Mouse (Mus musculus): ENCODE results near the gene Zfp574.
A peak's percentile ranks its signal among the peaks of the same experiment; 100 is the strongest.

The Zfp574 gene

DNA sequence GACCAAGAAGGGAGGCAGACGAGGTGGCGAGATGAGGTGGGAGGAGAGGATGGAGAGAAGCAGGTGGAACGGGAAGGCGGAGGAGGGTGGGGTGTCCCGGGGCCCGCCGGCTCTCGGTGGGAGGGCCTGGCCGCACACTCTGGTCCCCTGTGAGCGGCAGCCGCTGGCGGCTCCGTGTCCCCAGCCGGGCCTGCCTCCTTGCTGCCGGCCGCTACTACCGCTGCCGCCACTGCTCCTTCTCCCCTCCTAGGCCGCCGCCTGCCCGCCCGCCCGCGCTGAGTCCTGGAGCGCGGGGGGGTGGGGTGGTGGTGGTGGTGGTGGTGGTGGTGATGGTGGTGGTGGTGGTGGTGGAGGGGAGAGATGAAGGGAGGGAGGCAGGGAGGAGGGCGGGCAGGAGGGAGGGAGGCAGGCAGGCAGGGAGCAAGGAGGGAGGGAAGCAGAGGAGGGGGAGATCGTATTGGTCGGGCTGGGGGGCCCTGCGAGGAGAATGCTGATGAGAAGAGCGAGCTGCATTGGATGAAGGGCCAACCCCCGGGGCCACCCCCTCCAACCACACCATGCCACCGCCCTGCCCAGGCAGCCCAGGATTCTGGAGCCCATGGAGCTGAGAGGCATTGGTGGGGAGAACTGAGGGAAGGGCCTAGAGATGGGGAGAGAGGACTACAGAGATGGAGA is 486 bp downstream of the Zfp574 start:
- peak; percentile 60 for DNase-seq (ENCODE audit: extremely low spot score, low spot score)

DNA sequence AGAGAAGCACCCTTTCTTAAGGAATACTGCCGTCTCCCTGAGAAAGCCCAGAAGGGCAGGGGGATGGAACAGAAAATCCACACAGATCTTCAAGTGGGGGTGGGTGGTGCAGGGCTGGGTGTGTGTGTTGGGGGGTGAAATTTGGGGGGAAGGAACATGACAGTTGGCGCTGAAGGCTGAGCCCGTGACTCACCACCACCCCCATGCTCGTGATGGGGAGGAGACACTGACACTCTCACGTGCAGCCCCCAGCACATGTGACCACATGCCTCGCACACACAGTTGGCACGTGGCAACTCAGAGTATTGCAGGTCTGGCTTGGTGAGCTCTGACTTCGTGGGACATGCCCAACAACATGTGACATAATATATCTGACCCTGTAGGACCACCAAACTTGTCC is 1.6 kb downstream of the Zfp574 start:
- DNase-seq (ENCODE audit: extremely low spot score, low spot score): no peak

DNA sequence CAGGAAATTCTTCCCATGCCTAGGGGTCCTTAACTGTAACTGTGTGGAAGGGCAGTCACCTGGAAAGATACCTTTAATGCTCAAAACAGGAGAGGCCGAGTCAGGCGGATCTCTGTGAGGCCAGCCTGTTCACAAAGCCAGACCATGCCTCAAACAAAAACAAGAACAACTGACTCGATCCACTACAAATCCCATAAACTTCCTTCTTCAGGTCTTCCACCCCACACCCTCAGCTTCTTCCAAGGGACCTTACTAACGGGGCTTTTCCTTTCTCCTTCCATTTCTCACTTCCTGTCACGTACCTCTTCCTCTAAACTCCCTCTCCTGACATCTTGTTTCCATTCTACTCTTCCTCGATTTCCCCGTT is 3.9 kb downstream of the Zfp574 start:
- DNase-seq (ENCODE audit: extremely low spot score, low spot score): no peak

DNA sequence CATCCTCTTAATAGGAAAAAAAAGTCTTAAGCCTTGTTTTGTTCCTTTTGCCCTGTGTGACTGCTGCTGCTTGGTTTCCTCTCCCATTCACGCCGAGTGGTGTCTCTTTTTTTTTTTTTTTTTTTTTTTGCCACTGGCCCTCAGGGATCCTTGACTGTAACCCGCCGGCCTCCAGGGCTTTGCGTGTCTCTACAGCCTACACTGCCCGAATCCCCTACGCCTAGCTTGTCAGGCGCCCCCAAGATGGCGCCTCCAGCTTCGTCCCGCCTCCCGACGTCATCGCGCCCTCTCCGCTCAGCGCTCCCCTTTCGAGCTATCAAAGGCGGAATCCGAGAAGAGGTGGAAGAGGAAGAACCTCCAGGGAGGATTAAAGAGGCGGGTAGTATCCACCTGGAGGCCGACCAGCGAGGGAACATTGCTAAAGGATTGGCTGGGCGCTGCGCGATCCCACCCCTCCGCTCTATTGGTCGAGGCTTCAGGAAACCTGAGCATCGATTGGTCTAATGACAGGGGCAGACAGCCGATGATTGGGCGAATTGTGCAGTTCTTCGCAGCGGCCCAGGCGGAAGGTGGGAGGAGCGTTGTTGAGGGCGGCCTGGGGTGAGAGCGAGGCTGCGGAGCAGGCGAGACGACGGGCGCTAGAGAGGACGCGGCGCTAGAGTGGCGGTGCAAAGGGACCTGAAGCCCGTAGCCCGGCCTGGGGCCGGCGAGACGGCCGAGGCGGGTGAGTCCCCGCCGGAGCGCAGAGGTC is 4.5 kb downstream of the Zfp574 start:
- peak; percentile 95 for DNase-seq (ENCODE audit: extremely low spot score, low spot score)

DNA sequence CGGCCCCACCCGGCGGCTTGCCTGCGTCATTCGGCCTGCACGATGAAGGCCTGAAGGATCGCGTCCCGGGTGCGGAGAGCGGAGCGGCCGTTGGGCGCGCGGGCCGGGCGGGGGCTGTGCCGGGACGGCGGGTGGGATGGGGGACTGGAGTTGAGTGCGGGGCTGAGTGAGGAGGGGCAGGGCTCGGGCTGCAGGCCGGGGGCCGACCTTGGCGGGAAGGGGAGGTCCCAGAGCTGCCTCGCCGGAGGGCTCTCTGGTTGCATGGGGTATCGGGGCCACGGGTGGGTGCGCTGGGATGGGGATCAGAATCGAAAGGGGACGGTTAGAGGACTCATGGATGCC is 5.0 kb downstream of the Zfp574 start:
- no peak for DNase-seq (ENCODE audit: extremely low spot score, low spot score)

DNA sequence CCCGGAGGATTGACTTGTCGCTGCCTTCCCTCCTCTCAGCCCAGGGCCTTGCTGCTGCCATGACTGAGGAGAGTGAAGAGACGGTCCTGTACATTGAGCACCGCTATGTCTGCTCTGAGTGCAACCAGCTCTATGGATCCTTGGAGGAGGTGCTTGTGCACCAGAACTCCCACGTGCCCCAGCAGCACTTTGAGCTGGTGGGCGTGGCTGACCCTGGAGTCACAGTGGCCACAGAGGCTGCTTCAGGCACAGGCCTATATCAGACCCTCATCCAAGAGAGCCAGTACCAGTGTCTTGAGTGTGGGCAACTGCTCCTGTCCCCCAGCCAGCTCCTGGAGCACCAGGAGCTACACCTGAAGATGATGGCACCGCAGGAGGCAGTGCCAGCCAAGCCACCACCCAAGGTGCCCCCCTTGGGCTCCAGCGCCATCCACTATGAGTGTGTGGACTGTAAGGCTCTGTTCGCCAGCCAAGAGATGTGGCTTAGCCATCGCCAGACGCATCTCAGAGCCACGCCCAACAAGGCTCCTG is 7.2 kb downstream of the Zfp574 start:
- DNase-seq (ENCODE audit: extremely low spot score, low spot score): no peak

DNA sequence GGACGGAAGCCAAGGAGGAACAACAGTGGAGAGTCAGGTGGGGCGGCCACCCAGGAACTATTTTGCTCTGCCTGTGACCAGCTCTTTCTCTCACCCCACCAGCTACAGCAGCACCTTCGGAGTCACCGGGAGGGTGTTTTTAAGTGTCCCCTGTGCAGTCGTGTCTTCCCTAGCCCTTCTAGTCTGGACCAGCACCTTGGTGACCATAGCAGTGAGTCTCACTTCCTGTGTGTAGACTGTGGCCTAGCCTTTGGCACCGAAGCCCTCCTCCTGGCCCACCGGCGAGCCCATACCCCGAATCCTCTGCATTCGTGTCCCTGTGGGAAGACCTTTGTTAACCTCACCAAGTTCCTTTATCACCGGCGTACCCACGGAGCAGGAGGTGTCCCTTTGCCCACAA is 8.1 kb downstream of the Zfp574 start:
- no peak for DNase-seq (ENCODE audit: extremely low spot score, low spot score)

DNA sequence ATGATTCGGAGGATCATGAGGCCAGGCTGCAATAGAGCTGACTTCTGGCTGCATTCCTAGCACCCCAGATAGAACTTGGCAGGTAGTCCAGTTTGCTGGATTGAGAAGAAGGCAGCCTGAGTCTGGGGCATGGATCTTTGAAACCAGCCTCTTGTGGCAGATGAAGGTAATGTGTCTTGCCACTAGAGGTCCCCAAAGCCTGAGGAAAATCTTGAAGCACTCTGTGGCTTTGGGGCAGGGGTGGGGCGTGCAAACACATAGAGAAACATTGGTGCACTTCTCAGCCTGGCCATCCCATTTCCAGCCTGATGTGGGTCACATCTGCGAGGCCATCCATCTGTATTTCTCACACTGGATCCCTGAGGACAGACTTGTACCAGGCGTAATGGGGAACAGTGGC is 10.1 kb downstream of the Zfp574 start:
- DNase-seq (ENCODE audit: extremely low spot score, low spot score): no peak

DNA sequence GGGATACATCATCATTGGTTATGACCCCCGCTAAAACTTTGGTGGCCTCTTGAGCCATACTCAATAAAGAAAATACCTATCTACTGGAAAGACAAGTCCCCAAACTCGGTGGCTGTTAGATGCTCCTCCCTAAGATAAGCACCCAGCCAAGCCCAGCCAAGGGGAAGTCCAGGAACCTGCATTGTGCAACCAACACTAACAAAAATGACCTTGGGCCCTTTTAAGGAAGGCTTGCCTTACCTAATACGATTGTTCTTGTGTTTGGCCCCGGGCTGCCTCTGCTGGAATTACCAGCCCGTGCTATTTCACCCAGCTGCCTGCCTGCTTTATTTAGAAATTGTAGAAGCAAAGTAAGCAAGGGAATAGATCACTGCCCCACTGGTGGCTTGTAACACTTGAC is 12.3 kb downstream of the Zfp574 start:
- no peak for DNase-seq (ENCODE audit: extremely low spot score, low spot score)

DNA sequence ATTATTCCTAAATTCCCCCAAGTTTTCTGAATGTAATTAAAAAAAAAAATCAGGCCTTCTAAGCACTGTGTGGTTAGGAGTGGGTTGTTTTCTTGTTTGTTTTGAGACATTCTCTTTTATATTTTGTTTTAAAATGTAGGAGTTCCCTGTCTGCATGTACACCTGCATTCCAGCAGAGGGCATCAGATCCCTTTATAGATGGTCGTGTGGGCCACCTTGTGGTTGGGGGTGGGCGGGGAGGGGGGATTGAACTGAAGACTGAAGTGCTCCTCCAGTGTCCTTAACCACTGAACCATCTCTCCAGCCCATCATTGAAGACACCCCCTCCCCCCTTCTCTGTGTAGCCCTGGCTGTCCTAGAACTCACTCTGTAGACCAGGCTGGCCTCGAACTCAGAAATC is 14.3 kb downstream of the Zfp574 start:
- DNase-seq (ENCODE audit: extremely low spot score, low spot score): no peak

DNA sequence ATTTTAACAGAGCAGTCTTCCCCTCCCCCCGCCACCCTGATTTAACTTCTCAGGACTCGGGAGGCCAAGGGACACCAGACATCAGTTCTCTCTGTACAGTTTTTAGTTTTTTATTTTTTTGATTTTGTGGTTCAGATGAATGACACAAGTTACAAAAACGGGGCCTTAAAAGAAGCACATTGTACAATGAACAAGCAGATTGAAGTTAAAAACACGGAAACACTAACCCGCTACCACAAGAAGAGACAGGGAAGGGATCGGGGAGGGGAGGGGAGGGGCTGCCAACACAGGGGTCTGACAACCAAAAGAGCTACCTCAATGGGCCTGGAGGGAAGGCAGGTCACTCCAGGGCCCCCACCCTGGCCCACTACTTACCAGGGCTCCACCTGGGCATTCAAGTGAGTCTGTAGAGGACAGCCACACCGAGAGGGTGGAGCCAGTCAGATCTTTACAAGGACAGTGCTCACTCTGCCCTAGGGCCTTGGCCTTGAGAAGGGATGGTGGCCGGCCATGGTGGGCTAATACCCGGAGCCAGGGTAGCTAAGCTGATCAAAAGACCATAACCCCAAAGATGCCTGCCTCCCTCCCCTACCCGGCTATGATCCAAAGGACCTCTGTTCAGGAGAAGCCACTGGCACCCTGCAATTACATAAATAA is 15.0 kb downstream of the Zfp574 start:
- DNase-seq (ENCODE audit: extremely low spot score, low spot score): no peak

DNA sequence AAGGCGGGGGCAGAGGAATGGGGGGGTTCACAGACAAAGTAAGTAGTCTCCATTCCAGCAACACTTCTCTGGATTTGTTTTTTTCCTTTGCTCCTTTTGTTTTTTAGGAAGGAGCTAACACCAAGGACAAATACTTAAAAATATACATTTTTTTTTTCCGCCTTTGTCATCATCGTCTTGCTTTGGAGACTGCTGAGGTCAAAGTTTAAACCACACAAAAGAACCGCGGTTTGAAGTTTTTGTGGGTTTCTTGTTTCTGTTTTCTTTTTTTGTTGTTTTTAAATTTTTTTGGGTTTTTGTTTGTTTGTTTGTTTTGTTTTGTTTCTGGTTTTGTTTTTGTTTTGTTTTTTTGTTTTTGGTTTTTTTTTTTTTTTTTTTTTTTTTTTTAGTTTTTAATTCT is 15.6 kb downstream of the Zfp574 start:
- DNase-seq (ENCODE audit: extremely low spot score, low spot score): no peak

DNA sequence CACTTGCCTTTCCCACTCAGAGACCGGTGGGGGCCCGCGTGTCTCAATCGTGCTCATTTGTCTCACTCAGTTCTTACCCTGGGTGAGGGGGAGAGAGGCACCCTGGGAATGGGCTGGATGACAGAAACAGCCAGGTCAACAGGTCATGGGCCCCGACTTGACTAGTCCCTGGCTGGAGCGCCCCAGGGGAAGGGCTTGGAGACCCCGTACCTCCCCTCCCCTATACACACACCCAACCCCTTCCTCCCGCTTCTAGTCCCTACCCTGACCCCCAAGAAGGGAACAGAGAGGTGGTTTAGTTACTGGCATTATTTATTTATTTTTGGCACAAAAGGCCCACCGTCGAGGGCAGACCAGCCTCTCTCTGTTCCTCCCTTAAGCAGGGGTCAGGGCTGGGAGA is 16.2 kb downstream of the Zfp574 start:
- DNase-seq (ENCODE audit: extremely low spot score, low spot score): peak; percentile 66

DNA sequence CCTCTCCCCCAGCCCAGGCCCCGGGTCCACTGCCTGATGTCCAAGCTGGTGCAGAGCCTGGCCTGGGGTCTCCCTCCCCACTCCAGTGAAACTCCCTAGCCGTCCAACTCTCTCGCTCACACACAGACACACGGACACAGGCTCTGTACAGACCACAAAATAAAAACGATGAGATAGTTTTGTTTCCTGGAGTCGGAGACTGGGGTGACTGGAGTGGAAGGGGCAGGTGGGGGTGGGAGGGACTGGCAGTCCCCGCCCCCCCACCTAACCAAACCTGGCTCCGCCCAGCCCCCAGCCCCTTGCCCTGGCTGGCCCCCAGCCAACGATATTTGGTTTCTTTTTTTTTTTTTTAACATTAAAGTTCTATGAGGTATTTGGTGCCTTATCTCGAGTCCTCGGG is 16.6 kb downstream of the Zfp574 start:
- DNase-seq (ENCODE audit: extremely low spot score, low spot score): no peak

DNA sequence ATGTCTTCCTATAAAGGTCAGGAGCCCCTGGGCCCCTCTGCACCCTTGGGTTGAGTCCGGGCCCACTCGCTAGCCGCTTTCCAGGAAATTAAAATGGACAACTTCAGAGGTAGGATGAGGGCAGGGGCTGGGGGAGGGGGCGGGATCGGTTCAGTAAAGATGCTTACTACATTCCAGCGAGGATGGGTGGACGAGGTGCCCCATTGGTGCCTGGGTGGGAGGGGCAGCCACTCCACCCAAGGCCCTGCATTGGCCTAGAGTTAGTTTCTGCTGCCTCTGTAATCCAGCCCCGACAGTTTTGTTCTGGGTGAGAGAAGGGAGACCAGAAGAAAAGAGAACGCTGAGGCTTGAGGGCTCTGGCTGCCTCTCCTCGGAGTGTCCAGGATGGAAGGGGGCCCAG is 17.5 kb downstream of the Zfp574 start:
- no peak for DNase-seq (ENCODE audit: extremely low spot score, low spot score)

DNA sequence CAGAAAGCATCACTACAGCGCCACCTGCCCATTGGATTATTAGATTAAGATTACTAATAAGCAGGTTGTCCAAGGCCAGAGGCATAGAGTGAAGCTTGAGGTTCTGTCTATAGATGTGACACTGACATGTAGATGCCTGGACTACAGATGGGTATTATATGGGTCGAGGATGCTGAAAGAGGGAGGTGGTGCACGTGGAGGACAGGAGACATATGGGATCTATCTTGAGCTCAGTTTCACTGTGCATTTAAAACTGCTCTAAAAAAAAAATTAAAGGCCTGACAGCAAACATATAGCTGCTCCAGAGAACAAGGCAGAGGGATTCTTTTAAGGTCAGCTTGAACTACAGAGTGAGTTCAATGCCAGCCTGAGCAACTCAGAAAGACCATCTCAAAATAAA is 25.8 kb downstream of the Zfp574 start:
- DNase-seq (ENCODE audit: extremely low spot score, low spot score): no peak

DNA sequence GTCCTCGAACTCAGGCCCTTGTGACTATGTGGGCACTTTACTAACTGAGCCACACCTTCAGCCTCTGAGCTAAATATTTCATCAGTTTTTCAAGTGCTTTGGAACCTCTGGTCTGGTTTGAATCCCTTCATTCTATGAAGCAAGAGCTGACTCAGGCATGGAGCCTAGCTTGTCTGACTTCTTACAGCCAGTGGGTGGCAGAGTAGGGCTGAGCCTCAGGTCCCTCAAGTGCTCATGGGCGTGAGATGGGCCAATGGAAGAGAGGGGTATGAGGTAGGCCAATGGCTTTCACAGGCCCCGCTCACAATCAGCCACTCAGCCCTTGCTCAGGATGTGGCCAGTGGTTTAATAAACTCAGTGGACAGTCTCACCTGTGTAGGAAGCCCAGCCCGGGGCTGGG is 27.2 kb downstream of the Zfp574 start:
- no peak for DNase-seq (ENCODE audit: extremely low spot score, low spot score)

DNA sequence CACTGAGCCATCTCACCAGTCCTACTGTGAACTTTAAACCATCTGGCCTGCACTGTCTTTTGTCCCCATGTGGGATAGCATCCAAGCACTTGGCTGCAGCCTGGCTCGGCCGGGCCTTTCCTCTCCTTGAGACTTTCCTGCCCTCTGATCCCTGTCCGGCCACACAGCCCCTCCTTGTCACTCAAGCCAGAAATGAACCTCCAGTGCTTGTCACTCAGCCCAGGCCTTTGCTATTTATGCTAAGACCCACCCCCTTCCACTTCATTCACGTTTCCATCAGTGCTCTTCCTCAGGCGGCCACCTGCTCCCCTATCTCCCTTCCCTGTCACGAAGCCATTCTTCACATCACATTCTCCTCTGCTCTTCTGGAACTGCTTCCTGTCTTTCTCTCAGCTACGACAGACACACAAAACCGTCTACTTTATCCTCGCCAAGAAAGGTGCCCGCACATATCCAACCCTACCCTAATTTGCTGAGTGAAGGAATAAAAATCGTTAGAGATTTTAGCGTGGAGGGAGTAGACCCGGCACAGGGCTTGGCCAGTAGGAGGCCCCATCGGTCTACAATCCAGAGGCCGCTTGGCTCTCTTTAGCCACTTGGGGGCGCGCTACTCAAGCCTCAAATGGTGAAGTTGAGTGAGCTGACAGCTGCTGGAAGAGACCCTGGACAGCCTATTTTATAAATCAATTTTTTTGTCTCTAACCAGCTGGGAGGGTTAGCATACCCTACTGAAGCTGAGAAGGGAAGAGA is 33.2 kb downstream of the Zfp574 start:
- peak; percentile 86 for DNase-seq (ENCODE audit: extremely low spot score, low spot score)

DNA sequence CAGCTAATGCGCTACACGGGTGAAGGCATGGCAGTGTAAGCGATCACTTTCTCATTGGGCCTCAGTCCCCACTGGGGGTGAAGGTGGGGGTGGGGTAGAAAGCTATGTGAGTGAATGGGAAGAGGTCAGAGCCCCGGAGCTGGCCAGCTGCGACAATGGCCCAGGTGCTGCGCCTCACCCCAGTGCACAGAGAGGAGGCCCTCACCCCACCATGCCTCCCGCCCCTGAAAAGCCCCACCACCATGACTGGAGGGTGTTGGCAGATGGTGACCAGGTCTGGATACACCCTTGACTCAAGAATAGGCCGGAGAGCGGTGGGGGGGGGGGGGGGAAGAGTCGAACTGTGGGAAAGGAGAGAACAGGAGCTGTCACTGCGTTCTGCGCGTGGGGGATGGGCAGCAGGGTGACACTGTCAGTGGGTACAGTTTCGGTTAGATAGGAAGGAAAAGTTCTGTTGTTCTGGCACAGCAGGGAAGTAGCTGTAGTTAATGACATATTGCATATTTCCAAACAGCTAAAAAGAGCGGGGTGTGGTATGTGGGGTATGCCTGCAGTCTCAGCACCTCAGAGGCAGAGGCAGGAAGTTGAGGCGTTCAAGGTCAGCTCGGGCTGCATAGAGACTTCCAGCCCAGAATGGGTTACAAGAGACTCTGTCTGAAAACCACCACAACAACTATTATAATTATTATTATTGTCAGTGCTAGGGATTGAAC is 34.6 kb downstream of the Zfp574 start:
- no peak for DNase-seq (ENCODE audit: extremely low spot score, low spot score)

DNA sequence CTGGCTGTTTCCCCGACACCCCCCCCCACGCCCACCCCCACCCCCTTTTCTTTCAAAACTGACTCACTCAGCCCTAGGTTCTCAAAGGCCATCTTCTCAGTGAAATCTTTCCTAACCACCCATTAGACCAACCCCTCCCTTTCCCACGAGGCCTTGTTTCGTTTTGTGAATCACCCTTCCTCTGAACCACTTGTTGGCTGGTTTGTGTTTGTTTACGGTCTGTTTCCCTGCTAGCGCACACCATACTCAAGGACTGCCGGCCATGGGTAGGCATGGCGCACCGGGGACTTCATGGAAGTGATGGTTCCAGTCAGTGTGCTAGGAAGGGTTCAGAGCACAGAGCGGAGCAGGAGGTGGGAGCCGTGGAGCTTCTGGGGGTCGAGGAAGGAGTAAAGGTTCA is 37.0 kb downstream of the Zfp574 start:
- no peak for DNase-seq (ENCODE audit: extremely low spot score, low spot score)

DNA sequence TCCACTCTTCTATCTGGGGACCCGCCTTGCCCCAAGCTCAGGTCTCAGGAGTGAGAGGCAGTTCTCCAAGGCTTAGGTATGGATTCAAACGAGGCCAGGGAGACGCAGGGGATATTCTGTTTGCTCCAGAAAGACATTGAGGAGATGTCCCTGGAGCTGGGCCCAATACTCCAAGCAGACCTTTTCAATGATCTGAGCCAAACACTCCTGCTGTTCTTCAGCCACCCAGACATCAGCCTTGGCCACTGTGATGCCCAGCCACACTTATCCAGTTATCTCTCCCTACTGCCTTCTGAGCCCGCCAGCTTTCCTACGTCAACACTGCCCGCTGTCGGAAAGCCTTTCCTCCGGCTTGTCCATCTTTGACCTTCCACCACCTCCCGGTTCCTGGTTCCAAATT is 38.0 kb downstream of the Zfp574 start:
- no peak for DNase-seq (ENCODE audit: extremely low spot score, low spot score)
